ENCODE assay signal across 30 mouse cellular contexts in the genomic region with DNA sequence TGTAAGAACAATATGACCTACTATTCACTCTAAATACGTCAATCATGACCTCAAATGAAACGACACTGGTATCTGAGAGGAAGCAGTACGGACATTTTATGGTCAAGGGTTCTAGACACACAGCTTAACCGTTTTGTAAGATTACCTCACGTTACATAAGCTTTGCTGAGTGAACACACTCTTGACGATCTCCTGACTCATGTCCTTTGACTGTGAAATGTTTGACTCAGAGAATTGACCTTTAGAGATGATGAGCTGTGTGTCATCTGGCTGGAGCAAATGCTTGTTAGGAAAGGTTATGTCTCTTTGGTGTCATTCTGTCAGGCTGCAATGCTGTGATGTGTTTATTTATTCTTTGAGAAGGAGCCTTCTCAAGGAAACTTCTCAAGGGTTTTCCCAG.
A peak's percentile ranks its signal among the peaks of the same experiment; 100 is the strongest.
DNase-seq lines count a peak whose midpoint lies in the region; ATAC-seq and TF ChIP-seq lines count a peak whose summit lies in the region.
"Had no signal": no experiment of that assay in that cellular context is flagged by ENCODE, and none has a peak within 500 bp of the region (broad histone marks: within the 10 kb centered on the region; RNA-seq: fewer than 3 reads in every experiment).

No protein-coding gene starts in this region.

- no peaks in the 10 kb centered on the region for H3K36me3 ChIP-seq in lung, embryonic 14.5 days (ENCODE audit: insufficient read depth)
- H3K36me3 ChIP-seq: hindbrain, embryonic 12.5 days; intestine, embryonic 15.5 days; limb, embryonic 13.5 days; liver, embryonic 13.5 days; lung, embryonic 15.5 days; neural tube, embryonic 13.5 days had no signal

- H3K4me2 ChIP-seq in lung, embryonic 14.5 days, result no peak overlapping the region
- H3K4me2 ChIP-seq: heart, embryonic 11.5 days; hindbrain, embryonic 12.5 days; intestine, embryonic 15.5 days; limb, embryonic 13.5 days; liver, embryonic 13.5 days; lung, embryonic 15.5 days; midbrain, embryonic 11.5 days; neural tube, embryonic 13.5 days had no signal

- no peak overlapping the region for H3K4me3 ChIP-seq in lung, embryonic 14.5 days (ENCODE audit: low read depth, low read length)
- H3K4me3 ChIP-seq: hindbrain, embryonic 12.5 days; intestine, embryonic 15.5 days; limb, embryonic 13.5 days; liver, embryonic 13.5 days; lung, embryonic 15.5 days; neural tube, embryonic 13.5 days had no signal

- peak; percentile 44 to 81 for DNase-seq in adrenal gland, adult (ENCODE audit: inconsistent age in 2 of 2, low spot score in 1 of 2)
- DNase-seq in adrenal gland, postnatal 25 days, result no peak
- peak; percentile 5 for DNase-seq in lung, embryonic 14.5 days
- DNase-seq in lung, adult 18-20 months, result no peak
- peak; percentile 10 for DNase-seq in adrenal gland, postnatal 10 days
- peak; percentile 7 for DNase-seq in fibroblast of lung, adult 2 months (ENCODE audit: low read depth)
- DNase-seq in gastrocnemius, postnatal 10 days, result no peak
- DNase-seq: cerebellum, adult 9-10 months; cerebellum, postnatal 36 days; forebrain, postnatal 0 days; gastrocnemius, postnatal 25 days; heart, postnatal 36 days; kidney, adult 8-10 months; kidney, postnatal 4 days; liver, embryonic 13.5 days; lung, postnatal 36 days; right cerebral cortex, postnatal 4 days; thymus, adult 18-20 months; thymus, postnatal 25 days had no signal

- H3K9me3 ChIP-seq in lung, embryonic 14.5 days (ENCODE audit: low read depth, low read length), result no peaks in the 10 kb centered on the region
- H3K9me3 ChIP-seq: hindbrain, embryonic 12.5 days; intestine, embryonic 15.5 days; limb, embryonic 13.5 days; liver, embryonic 13.5 days; lung, embryonic 15.5 days; neural tube, embryonic 13.5 days had no signal

- no peak overlapping the region for H3K9ac ChIP-seq in lung, embryonic 14.5 days
- H3K9ac ChIP-seq: forebrain, postnatal 0 days; hindbrain, embryonic 12.5 days; intestine, embryonic 15.5 days; limb, embryonic 13.5 days; liver, embryonic 13.5 days; lung, embryonic 15.5 days; neural tube, embryonic 13.5 days had no signal

- no peak overlapping the region for H3K27ac ChIP-seq in lung, embryonic 14.5 days (ENCODE audit: low read depth)
- H3K27ac ChIP-seq: hindbrain, embryonic 12.5 days; hindbrain, postnatal 0 days; intestine, embryonic 15.5 days; kidney, postnatal 0 days; limb, embryonic 13.5 days; liver, embryonic 13.5 days; lung, embryonic 15.5 days; neural tube, embryonic 13.5 days; stomach, postnatal 0 days had no signal

- no peak for TF ChIP-seq CTCF in lung, embryonic 14.5 days (IDR thresholded peaks at IDR 0.05; ENCODE audit: low read depth)

- 35% methylated on average over 6 of the region's 6 CpGs for WGBS in lung, embryonic 14.5 days

- no peak for ATAC-seq in lung, embryonic 14.5 days (ENCODE audit: insufficient read depth)
- ATAC-seq in erythroid progenitor cell, adult 5-6 weeks (replicated peaks; ENCODE audit: low FRiP score, poor library complexity, severe bottlenecking), result no peak
- ATAC-seq: forebrain, postnatal 0 days; hindbrain, postnatal 0 days; intestine, embryonic 15.5 days had no signal

- H3K27me3 ChIP-seq in lung, embryonic 14.5 days (ENCODE audit: insufficient read depth, low read length), result no peaks in the 10 kb centered on the region
- H3K27me3 ChIP-seq: hindbrain, embryonic 12.5 days; intestine, embryonic 15.5 days; limb, embryonic 13.5 days; liver, embryonic 13.5 days; lung, embryonic 15.5 days; neural tube, embryonic 13.5 days had no signal

- no peaks in the 10 kb centered on the region for H3K4me1 ChIP-seq in lung, embryonic 14.5 days (ENCODE audit: insufficient read depth)
- H3K4me1 ChIP-seq: hindbrain, embryonic 12.5 days; intestine, embryonic 15.5 days; limb, embryonic 13.5 days; liver, embryonic 13.5 days; lung, embryonic 15.5 days had no signal

Comparison
In these comparisons a context has a peak if more than half of its experiments do, and no peak if none do; other contexts are left out.
1. DNase-seq: peak in adrenal gland, adult (2 of 2), lung, embryonic 14.5 days (single experiment), adrenal gland, postnatal 10 days (single experiment) and fibroblast of lung, adult 2 months (single experiment); none in adrenal gland, postnatal 25 days (single experiment), lung, adult 18-20 months (0 of 2) and gastrocnemius, postnatal 10 days (single experiment).